Mouse (Mus musculus): ENCODE results near the gene Arf5. TPM values are rescaled to one million over a fixed set of nuclear protein-coding genes. Genes with fewer than 3 reads are reported as not detected.

Gene Arf5
- total and polyA plus RNA-seq, 3 experiments: 20.7 to 306 (median 91.4) TPM

- ATAC-seq (ENCODE audit: extremely low read depth, insufficient number of reproducible peaks, low FRiP score, poor library complexity, severe bottlenecking) (no peak), DNase-seq (ENCODE audit: low spot score) (no peak)
- no peak for TF ChIP-seq TAL1 (conservative IDR thresholded peaks at IDR 0.05; ENCODE audit: low read depth, low read length)
- no peak for TF ChIP-seq GATA1 (IDR thresholded peaks at IDR 0.05; ENCODE audit: borderline replicate concordance, low read length)
- TF ChIP-seq POLR2AphosphoS5 (IDR thresholded peaks at IDR 0.05; ENCODE audit: insufficient replicate concordance, low read depth, low read length): no peak
- TF ChIP-seq CTCF (IDR thresholded peaks at IDR 0.05; ENCODE audit: low read depth, low read length): no peak
- TF ChIP-seq GATA2 (IDR thresholded peaks at IDR 0.05; ENCODE audit: borderline replicate concordance, low read depth, low read length): no peak
- H3K36me3 ChIP-seq (replicated peaks): no peaks in the 10 kb centered on the region
- no peak overlapping the region for H3K4me3 ChIP-seq (ENCODE audit: low read depth, low read length)
- H3K27me3 ChIP-seq (ENCODE audit: insufficient read depth, low read length): peaks cover 21% of the 10 kb centered on the region
- H3K9me3 ChIP-seq (replicated peaks): no peaks in the 10 kb centered on the region
- H3K4me1 ChIP-seq (ENCODE audit: insufficient read depth, low read depth, low read length): no peaks in the 10 kb centered on the region
Observed at GRCm38 (mm10) chr6:28464630-28465029, 41.3 kb downstream of the Arf5 start.

- TF ChIP-seq TAL1 (conservative IDR thresholded peaks at IDR 0.05; ENCODE audit: low read depth, low read length) (no peak), CTCF (IDR thresholded peaks at IDR 0.05; ENCODE audit: low read depth, low read length) (no peak), GATA2 (IDR thresholded peaks at IDR 0.05; ENCODE audit: borderline replicate concordance, low read depth, low read length) (no peak), GATA1 (IDR thresholded peaks at IDR 0.05; ENCODE audit: borderline replicate concordance, low read length) (no peak), POLR2AphosphoS5 (IDR thresholded peaks at IDR 0.05; ENCODE audit: insufficient replicate concordance, low read depth, low read length) (no peak)
- no peak for ATAC-seq (ENCODE audit: extremely low read depth, insufficient number of reproducible peaks, low FRiP score, poor library complexity, severe bottlenecking)
- Histone ChIP-seq H3K4me1 (ENCODE audit: insufficient read depth, low read depth, low read length) (no peaks in the 10 kb centered on the region), H3K36me3 (replicated peaks) (no peaks in the 10 kb centered on the region), H3K27me3 (ENCODE audit: insufficient read depth, low read length) (peaks cover 27% of the 10 kb centered on the region), H3K4me3 (ENCODE audit: low read depth, low read length) (no peak overlapping the region), H3K9me3 (replicated peaks) (no peaks in the 10 kb centered on the region)
- DNase-seq (ENCODE audit: low spot score): no peak
Observed at GRCm38 (mm10) chr6:28470017-28470602, 46.8 kb downstream of the Arf5 start.

DNA sequence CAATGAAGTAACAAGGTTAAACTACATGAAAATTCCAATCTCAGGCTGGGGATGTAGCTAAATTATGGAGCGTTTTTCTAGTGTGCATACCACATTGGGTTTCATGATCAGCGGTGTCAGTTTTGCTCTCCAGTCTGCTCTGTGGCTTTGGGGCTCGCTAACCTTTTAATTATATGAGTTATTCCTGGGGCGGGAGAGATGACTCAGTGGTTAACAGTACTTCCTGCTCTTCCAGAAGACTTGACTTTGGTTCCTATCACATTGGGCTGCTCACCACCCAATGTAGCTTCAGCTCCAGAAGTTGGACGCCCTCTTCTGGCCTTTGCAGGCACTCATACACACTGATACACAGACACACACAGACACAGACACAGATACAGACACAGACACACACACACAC lies 47.3 kb downstream of the Arf5 start:
- DNase-seq (ENCODE audit: low spot score): no peak
- H3K9me3 ChIP-seq (replicated peaks): no peaks in the 10 kb centered on the region

DNA sequence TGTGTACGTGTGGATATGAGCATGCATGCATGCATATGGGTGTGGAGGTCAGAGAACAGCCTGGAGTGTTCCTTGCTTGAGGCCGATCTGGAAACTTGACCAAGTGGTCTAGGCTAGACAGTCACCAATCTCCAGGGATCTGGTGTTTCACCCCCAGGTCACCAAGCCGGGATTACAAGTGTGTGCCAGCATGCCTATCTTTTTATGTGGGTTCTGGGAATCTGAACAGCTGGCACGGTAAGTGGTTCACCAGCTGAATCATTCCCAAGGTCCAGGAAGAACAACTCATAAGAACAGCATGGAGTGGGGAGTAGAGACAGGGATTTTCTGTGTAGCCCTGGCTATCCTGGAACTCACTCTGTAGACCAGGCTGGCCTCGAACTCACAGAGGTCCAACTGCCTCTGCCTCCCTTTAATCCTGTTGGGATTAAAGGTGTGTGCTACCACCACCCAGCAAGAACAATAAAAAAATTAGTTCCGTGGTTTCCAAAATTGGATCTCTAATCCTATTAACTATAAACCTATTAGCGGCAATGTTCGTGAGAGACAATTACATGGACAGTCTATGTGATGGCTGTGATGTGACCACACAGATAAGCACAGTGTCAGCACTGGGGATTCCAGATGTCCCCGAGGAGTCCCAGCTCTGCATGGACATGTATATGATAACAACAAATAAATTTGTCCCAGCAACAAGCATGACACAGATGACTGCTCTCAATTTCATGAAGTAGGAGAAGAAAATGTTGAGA lies 48.1 kb downstream of the Arf5 start:
- ATAC-seq (ENCODE audit: extremely low read depth, insufficient number of reproducible peaks, low FRiP score, poor library complexity, severe bottlenecking) (no peak), DNase-seq (ENCODE audit: low spot score) (no peak)
- no peaks in the 10 kb centered on the region for H3K4me1 ChIP-seq (ENCODE audit: insufficient read depth, low read depth, low read length)
- no peak overlapping the region for H3K4me3 ChIP-seq (ENCODE audit: low read depth, low read length)
- no peaks in the 10 kb centered on the region for H3K36me3 ChIP-seq (replicated peaks)
- peaks cover 27% of the 10 kb centered on the region for H3K27me3 ChIP-seq (ENCODE audit: insufficient read depth, low read length)
- H3K9me3 ChIP-seq (replicated peaks): no peaks in the 10 kb centered on the region
- TF ChIP-seq POLR2AphosphoS5 (IDR thresholded peaks at IDR 0.05; ENCODE audit: insufficient replicate concordance, low read depth, low read length) (no peak), GATA1 (IDR thresholded peaks at IDR 0.05; ENCODE audit: borderline replicate concordance, low read length) (no peak), CTCF (IDR thresholded peaks at IDR 0.05; ENCODE audit: low read depth, low read length) (no peak), GATA2 (IDR thresholded peaks at IDR 0.05; ENCODE audit: borderline replicate concordance, low read depth, low read length) (no peak), TAL1 (conservative IDR thresholded peaks at IDR 0.05; ENCODE audit: low read depth, low read length) (no peak)

More for the DNA sequence above, 47.3 kb downstream of the Arf5 start:
- Histone ChIP-seq H3K4me1 (ENCODE audit: insufficient read depth, low read depth, low read length) (no peaks in the 10 kb centered on the region), H3K36me3 (replicated peaks) (no peaks in the 10 kb centered on the region), H3K4me3 (ENCODE audit: low read depth, low read length) (no peak overlapping the region), H3K27me3 (ENCODE audit: insufficient read depth, low read length) (peaks cover 27% of the 10 kb centered on the region)
- TF ChIP-seq CTCF (IDR thresholded peaks at IDR 0.05; ENCODE audit: low read depth, low read length) (no peak), POLR2AphosphoS5 (IDR thresholded peaks at IDR 0.05; ENCODE audit: insufficient replicate concordance, low read depth, low read length) (no peak), GATA1 (IDR thresholded peaks at IDR 0.05; ENCODE audit: borderline replicate concordance, low read length) (no peak), TAL1 (conservative IDR thresholded peaks at IDR 0.05; ENCODE audit: low read depth, low read length) (no peak), GATA2 (IDR thresholded peaks at IDR 0.05; ENCODE audit: borderline replicate concordance, low read depth, low read length) (no peak)
- no peak for ATAC-seq (ENCODE audit: extremely low read depth, insufficient number of reproducible peaks, low FRiP score, poor library complexity, severe bottlenecking)

DNA sequence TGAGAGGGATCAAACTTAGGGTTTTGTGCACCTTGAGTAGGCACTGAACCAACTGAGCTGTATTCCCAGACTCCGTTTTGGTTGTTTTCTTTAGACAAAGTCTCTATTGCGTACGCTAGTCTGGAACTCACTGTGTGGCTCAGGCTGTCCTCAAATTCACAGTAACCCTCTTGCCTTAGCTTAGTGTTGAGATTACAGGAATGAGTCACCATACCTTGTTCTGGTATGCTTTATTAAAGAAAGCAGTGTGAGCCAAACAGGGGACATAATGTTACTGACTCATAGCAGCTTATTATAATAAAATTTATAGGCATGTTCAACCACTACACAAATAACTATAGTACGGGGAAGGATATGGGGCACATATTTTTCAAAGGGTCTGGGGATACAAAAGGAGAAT lies 50.9 kb downstream of the Arf5 start:
- Histone ChIP-seq H3K4me3 (ENCODE audit: low read depth, low read length) (no peak overlapping the region), H3K36me3 (replicated peaks) (no peaks in the 10 kb centered on the region), H3K4me1 (ENCODE audit: insufficient read depth, low read depth, low read length) (peaks cover 7% of the 10 kb centered on the region; the same call in 1 of the 2 replicates), H3K9me3 (replicated peaks) (no peaks in the 10 kb centered on the region), H3K27me3 (ENCODE audit: insufficient read depth, low read length) (peaks cover 27% of the 10 kb centered on the region)
- TF ChIP-seq TAL1 (conservative IDR thresholded peaks at IDR 0.05; ENCODE audit: low read depth, low read length) (no peak), POLR2AphosphoS5 (IDR thresholded peaks at IDR 0.05; ENCODE audit: insufficient replicate concordance, low read depth, low read length) (no peak), GATA1 (IDR thresholded peaks at IDR 0.05; ENCODE audit: borderline replicate concordance, low read length) (no peak), CTCF (IDR thresholded peaks at IDR 0.05; ENCODE audit: low read depth, low read length) (no peak), GATA2 (IDR thresholded peaks at IDR 0.05; ENCODE audit: borderline replicate concordance, low read depth, low read length) (no peak)
- DNase-seq (ENCODE audit: low spot score) (no peak), ATAC-seq (ENCODE audit: extremely low read depth, insufficient number of reproducible peaks, low FRiP score, poor library complexity, severe bottlenecking) (no peak)

- no peak for TF ChIP-seq GATA1 (IDR thresholded peaks at IDR 0.05; ENCODE audit: borderline replicate concordance, low read length)
- Histone ChIP-seq H3K4me3 (ENCODE audit: low read depth, low read length) (no peak within 1 kb of the TSS), H3K36me3 (replicated peaks) (no peaks in the 10 kb centered on the region), H3K27me3 (ENCODE audit: insufficient read depth, low read length) (peaks cover 25% of the 10 kb centered on the region), H3K9me3 (replicated peaks) (no peaks in the 10 kb centered on the region), H3K4me1 (ENCODE audit: insufficient read depth, low read depth, low read length) (peaks cover 11% of the 10 kb centered on the region; the same call in 1 of the 2 replicates)
- ATAC-seq (ENCODE audit: extremely low read depth, insufficient number of reproducible peaks, low FRiP score, poor library complexity, severe bottlenecking): no peak
- DNase-seq (ENCODE audit: low spot score): no peak
Observed at GRCm38 (mm10) chr6:28474839-28475238, 51.5 kb downstream of the Arf5 start, which contains the start of gene Snd1. Snd1 (plus strand) TSS chr6:28475139.

Other genes starting within 250 kb of the Arf5 start
- gene Zfp800, start 25.6 kb upstream of the Arf5 start, total RNA-seq (2014; fragmentation: Nextera tagmentation): 235 and 288 TPM in 2 replicates
- 112 and 122 TPM in 2 replicates for gene Zfp800, start 25.6 kb upstream of the Arf5 start, total RNA-seq (2017)
- 81.2 and 95.3 TPM in 2 replicates for gene Zfp800, start 25.6 kb upstream of the Arf5 start, polyA plus RNA-seq (2012)
- not detected in 2 replicates for gene Fscn3, start 4.2 kb downstream of the Arf5 start, total RNA-seq (2014; fragmentation: Nextera tagmentation)
- not detected in 2 replicates for gene Fscn3, start 4.2 kb downstream of the Arf5 start, total RNA-seq (2017)
- not detected in 2 replicates for gene Fscn3, start 4.2 kb downstream of the Arf5 start, polyA plus RNA-seq (2012)
- 5.2 and 5.7 TPM in 2 replicates for gene Gcc1, start 4.8 kb downstream of the Arf5 start, total RNA-seq (2014; fragmentation: Nextera tagmentation)
- 11.2 and 11.4 TPM in 2 replicates for gene Gcc1, start 4.8 kb downstream of the Arf5 start, total RNA-seq (2017)
- gene Gcc1, start 4.8 kb downstream of the Arf5 start, polyA plus RNA-seq (2012): 5.5 and 5.9 TPM in 2 replicates
- not detected in 2 replicates for gene Pax4, start 25.8 kb downstream of the Arf5 start, total RNA-seq (2014; fragmentation: Nextera tagmentation)
- gene Pax4, start 25.8 kb downstream of the Arf5 start, total RNA-seq (2017): not detected in 2 replicates
- not detected in 2 replicates for gene Pax4, start 25.8 kb downstream of the Arf5 start, polyA plus RNA-seq (2012)
- gene Snd1, start 51.6 kb downstream of the Arf5 start, total RNA-seq (2014; fragmentation: Nextera tagmentation): 140 and 153 TPM in 2 replicates
- gene Snd1, start 51.6 kb downstream of the Arf5 start, total RNA-seq (2017): 97.4 and 108 TPM in 2 replicates
- gene Snd1, start 51.6 kb downstream of the Arf5 start, polyA plus RNA-seq (2012): 95.1 and 109 TPM in 2 replicates

Data from G1E (cell line).